Mouse (Mus musculus) myocyte (in vitro differentiated cells): Measurements from ENCODE around the gene Efs. TPM values are rescaled to one million over a fixed set of nuclear protein-coding genes. Genes with fewer than 3 reads are reported as not detected.
"Not testable (repeated sequence)": the region's sequence is repeated elsewhere in the genome, so short reads cannot be mapped to it uniquely, and the experiment has no call there.

ENCODE experiments used
- H3K27me3 ChIP-seq: one replicate; pipeline ENCODE4 v1.6.1; 2011; ENCODE audit not compliant: control insufficient read depth, insufficient read depth, insufficient read length
- H3K36me3 ChIP-seq: one replicate; pipeline ENCODE4 v1.6.1; 2011; ENCODE audit not compliant: control insufficient read depth, insufficient read depth
- H3K4me2 ChIP-seq: one replicate; pipeline ENCODE4 v1.6.1; 2011; ENCODE audit warnings: low read depth, control low read depth
- H3K4me3 ChIP-seq: one replicate; pipeline ENCODE4 v1.5.1; 2011; ENCODE audit warnings: mild to moderate bottlenecking, control low read depth, moderate library complexity
- H3K79me2 ChIP-seq: one replicate; pipeline ENCODE4 v1.6.1; 2011; ENCODE audit not compliant: control insufficient read depth, insufficient read depth
- H3ac ChIP-seq: one replicate; pipeline ENCODE4 v1.6.1; 2011; ENCODE audit not compliant: control insufficient read depth, insufficient read length
- CEBPB ChIP-seq: IDR thresholded peaks from 2 replicates; pipeline ENCODE4 v1.6.1; 2011; ENCODE audit warnings: mild to moderate bottlenecking, moderate library complexity; ENCODE audit not compliant: poor library complexity, insufficient read depth, severe bottlenecking
- E2F4 ChIP-seq: IDR thresholded peaks from one replicate; pipeline ENCODE4 v1.6.1; 2011; ENCODE audit warnings: mild to moderate bottlenecking, control low read depth, moderate library complexity; ENCODE audit not compliant: insufficient read depth
- MAX ChIP-seq: IDR thresholded peaks from one replicate; pipeline ENCODE4 v1.6.1; 2011; ENCODE audit warnings: low read depth, mild to moderate bottlenecking, control low read depth
- MYOD1 ChIP-seq, 3 experiments: IDR thresholded peaks; one replicate each; pipeline ENCODE4 v1.6.1; 2011; ENCODE audit warnings: control low read depth in 2 of 3, low read depth in 2 of 3, mild to moderate bottlenecking in 2 of 3, moderate library complexity in 1 of 3; ENCODE audit not compliant: insufficient read length in 2 of 3, control insufficient read depth in 1 of 3
- MYOG ChIP-seq, 3 experiments: IDR thresholded peaks; one replicate each; pipeline ENCODE4 v1.6.1; 2011; ENCODE audit warnings: control low read depth in 2 of 3, low read depth in 2 of 3, mild to moderate bottlenecking in 2 of 3; ENCODE audit not compliant: insufficient read length in 2 of 3, control insufficient read depth in 1 of 3, insufficient read depth in 1 of 3
- POLR2AphosphoS2 ChIP-seq: IDR thresholded peaks from one replicate; pipeline ENCODE4 v1.6.1; 2011; ENCODE audit warnings: low read depth, control low read depth; ENCODE audit not compliant: insufficient read length
- REST ChIP-seq: IDR thresholded peaks from one replicate; pipeline ENCODE4 v1.6.1; 2011; ENCODE audit warnings: mild to moderate bottlenecking, control low read depth, moderate library complexity; ENCODE audit not compliant: insufficient read depth, insufficient read length
- SRF ChIP-seq: IDR thresholded peaks from one replicate; pipeline ENCODE4 v1.6.1; 2011; ENCODE audit warnings: low read depth; ENCODE audit not compliant: control insufficient read depth, insufficient read length
- TCF12 ChIP-seq: IDR thresholded peaks from one replicate; pipeline ENCODE4 v1.6.1; 2011; ENCODE audit warnings: mild to moderate bottlenecking, control low read depth; ENCODE audit not compliant: poor library complexity, insufficient read depth, severe bottlenecking
- TCF3 ChIP-seq: IDR thresholded peaks from one replicate; pipeline ENCODE4 v1.6.1; 2011; ENCODE audit warnings: low read depth, control low read depth; ENCODE audit not compliant: insufficient read length
- USF1 ChIP-seq: IDR thresholded peaks from one replicate; pipeline ENCODE4 v1.6.1; 2011; ENCODE audit warnings: low read depth, mild to moderate bottlenecking, control low read depth, moderate library complexity
- polyA plus RNA-seq: library from polyadenylated mRNA; unstranded; fragments of >200 nt; fragmentation: generic; extraction: Trizol; gene quantifications from one replicate; pipeline ENCODE4 v1.2.1, GENCODE M21; 2012; ENCODE audit warnings: missing spikeins

Gene Efs
- polyA plus RNA-seq: 0.95 TPM

DNA sequence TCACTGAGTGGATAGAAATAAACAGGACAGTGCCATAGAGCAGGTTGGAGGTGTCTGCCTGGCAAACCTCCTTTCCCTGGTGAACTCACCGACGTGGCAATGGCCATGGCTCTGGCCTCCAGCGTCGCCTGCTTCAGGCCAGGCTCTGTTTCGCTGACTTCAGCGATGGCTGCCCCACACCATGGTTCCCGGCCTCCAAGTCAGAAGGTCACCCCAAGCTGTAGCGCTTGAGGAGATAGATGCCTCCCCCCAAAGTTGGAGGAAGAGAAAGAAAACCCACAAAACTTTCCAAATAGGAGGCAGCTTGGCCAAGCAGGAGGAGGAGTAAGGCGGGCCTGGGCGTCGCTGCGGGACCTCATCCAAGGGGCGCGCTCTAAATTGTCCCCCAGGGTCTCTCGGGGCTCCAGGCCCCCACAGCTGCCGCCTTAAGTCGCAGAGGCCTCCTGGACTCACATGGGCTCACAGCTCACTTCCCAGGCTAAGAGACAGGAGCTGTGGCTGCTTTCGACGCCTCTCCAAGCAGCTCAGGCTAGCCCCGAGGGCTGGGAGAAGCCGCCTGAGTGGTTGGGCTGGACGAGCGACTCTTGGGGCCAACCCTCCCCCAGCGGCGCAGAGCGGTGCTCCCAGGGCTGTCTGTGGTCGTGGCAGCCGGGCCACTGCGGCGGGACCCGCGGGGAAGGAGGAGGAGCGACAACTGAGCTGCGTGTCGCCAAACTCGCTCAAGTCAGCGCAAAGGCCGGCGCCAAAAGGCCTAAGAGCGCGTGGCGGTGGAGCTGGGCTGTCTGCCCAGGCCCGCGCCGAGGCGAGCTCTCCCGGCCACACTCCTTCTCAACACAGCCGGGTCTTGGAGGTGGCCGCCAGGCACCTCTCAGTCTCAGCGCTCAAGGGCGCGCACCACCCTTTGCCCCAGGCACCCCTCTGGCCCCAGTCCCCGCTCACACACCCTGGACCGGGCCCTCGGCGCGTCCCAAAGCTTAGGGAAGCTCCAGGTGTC lies at the start of gene Efs:
TSS of gene Efs (minus strand) at position 778 of the 994 bp plus-strand sequence.
- Histone ChIP-seq H3K36me3 (no peaks in the 10 kb centered on the region), H3K27me3 (peaks cover 31% of the 10 kb centered on the region), H3ac (no peak within 1 kb of the TSS), H3K4me3 (no peak within 1 kb of the TSS), H3K4me2 (peak within 1 kb of the TSS; percentile 34), H3K79me2 (no peaks in the 10 kb centered on the region)
- TF ChIP-seq MAX: no peak
- TF ChIP-seq MYOD1 (IDR thresholded peaks at IDR 0.05; ENCODE audit: control insufficient read depth in 1 of 3, insufficient read length in 2 of 3, low read depth in 2 of 3): peak in 1 of 3 experiments; percentile 11
- TF ChIP-seq SRF: no peak
- TF ChIP-seq POLR2AphosphoS2: no peak
- no peak for TF ChIP-seq CEBPB

- Histone ChIP-seq H3K27me3 (peaks cover 43% of the 10 kb centered on the region), H3K79me2 (no peaks in the 10 kb centered on the region), H3ac (no peak overlapping the region), H3K4me2 (no peak overlapping the region), H3K36me3 (no peaks in the 10 kb centered on the region), H3K4me3 (no peak overlapping the region)
- TF ChIP-seq POLR2AphosphoS2: no peak
- no peak for TF ChIP-seq TCF12
- no peak for TF ChIP-seq TCF3
- TF ChIP-seq REST: no peak
- no peak for TF ChIP-seq MYOG (IDR thresholded peaks at IDR 0.05; ENCODE audit: control insufficient read depth in 1 of 3, insufficient read depth in 1 of 3, insufficient read length in 2 of 3, low read depth in 2 of 3)
- TF ChIP-seq MYOD1 (IDR thresholded peaks at IDR 0.05; ENCODE audit: control insufficient read depth in 1 of 3, insufficient read length in 2 of 3, low read depth in 2 of 3): no peak
These were observed 48.3 kb upstream of the Efs start for GRCm38 (mm10) chr14:54974068-54974791.

GRCm38 (mm10) chr14:54972786-54973185 lies 46.9 kb upstream of the Efs start:
- not testable (repeated sequence) for H3K36me3 ChIP-seq, H3K4me3 ChIP-seq, H3K79me2 ChIP-seq, H3ac ChIP-seq, H3K4me2 ChIP-seq
- peaks cover 38% of the 10 kb centered on the region for H3K27me3 ChIP-seq

DNA sequence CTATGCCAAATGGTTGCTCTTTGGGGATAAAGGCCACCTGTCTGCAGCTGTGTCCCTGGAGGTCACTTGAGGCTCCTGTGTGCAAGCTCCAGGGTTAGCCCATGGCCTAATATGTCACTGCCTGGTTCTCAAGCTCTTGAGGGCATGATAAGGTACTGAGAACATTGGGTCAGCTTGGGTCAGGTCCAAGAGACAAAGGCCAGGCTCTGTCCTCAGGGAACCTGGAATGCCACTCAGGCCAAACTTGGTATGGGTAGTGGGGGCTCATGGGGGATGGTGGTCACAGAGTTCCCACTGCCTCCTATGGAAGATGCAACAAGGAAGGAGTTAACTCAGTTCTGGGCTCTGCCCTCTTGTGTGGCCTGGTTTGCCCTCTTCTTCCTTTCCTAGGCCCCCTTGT lies 42.4 kb upstream of the Efs start:
- TF ChIP-seq MYOD1 (IDR thresholded peaks at IDR 0.05; ENCODE audit: control insufficient read depth in 1 of 3, insufficient read length in 2 of 3, low read depth in 2 of 3): no peak
- no peak for TF ChIP-seq SRF
- no peak for TF ChIP-seq E2F4
- no peak for TF ChIP-seq MYOG (IDR thresholded peaks at IDR 0.05; ENCODE audit: control insufficient read depth in 1 of 3, insufficient read depth in 1 of 3, insufficient read length in 2 of 3, low read depth in 2 of 3)
- no peak for TF ChIP-seq TCF3
- TF ChIP-seq POLR2AphosphoS2: no peak
- no peak for TF ChIP-seq USF1
- TF ChIP-seq REST: no peak
- no peak overlapping the region for H3K4me2 ChIP-seq
- H3K36me3 ChIP-seq: no peaks in the 10 kb centered on the region
- no peak overlapping the region for H3ac ChIP-seq
- H3K4me3 ChIP-seq: no peak overlapping the region
- H3K79me2 ChIP-seq: no peaks in the 10 kb centered on the region
- H3K27me3 ChIP-seq: peaks cover 51% of the 10 kb centered on the region

DNA sequence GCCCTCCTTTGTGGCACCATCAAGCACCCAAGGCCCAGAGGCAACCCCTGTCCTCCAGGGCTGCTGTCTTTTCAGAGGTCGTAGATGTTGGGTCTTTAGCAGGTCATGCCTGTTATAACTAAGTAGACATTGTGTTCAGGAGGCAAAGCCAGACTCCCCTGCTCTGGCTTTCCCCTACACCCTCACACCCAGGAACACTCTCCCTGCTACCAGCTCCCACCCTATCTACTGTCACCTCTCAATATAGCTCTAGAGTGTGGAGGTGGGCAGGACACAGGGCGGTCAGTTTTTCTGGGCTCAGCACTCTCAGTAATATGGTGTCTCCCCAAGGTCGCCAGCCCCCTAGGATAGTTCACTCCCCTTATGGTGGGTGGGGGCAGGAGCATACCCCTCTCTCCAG lies 41.9 kb upstream of the Efs start:
- Histone ChIP-seq H3K79me2 (no peaks in the 10 kb centered on the region), H3ac (no peak overlapping the region), H3K4me3 (no peak overlapping the region), H3K4me2 (no peak overlapping the region), H3K27me3 (peaks cover 50% of the 10 kb centered on the region), H3K36me3 (no peaks in the 10 kb centered on the region)
- TF ChIP-seq TCF12 (no peak), TCF3 (no peak)
